Mouse (Mus musculus) heart, adult 18-20 months (tissue): ENCODE data around the gene Psmc4. TPM values are rescaled to one million over a fixed set of nuclear protein-coding genes. Genes with fewer than 3 reads are reported as not detected.

Experiments used
- total RNA-seq, 2 experiments: library from RNA; stranded (reverse); gene quantifications; 2 replicates each; pipeline ENCODE4 v1.2.3; 2021

Gene Psmc4
- total RNA-seq, 2 experiments from 2014 or later = 85.2 to 87.3 TPM

Other genes with a start within 250 kb of the Psmc4 start
- gene Zfp626, start 242.9 kb downstream of the Psmc4 start, total RNA-seq = 1 to 10 TPM; 4.6 to 5.9 TPM
- gene Zfp59, start 211.5 kb downstream of the Psmc4 start, total RNA-seq = 1 to 10 TPM; 2.5 to 2.7 TPM
- gene Zfp607a, start 192.6 kb downstream of the Psmc4 start, total RNA-seq = 1 to 10 TPM; 2.2 to 3.1 TPM
- 1 to 10 TPM; 5.3 to 5.6 TPM for gene Zfp974, start 120.6 kb downstream of the Psmc4 start, total RNA-seq
- 1 to 10 TPM; 8.9 to 9.7 TPM for gene Zfp780b, start 70.9 kb downstream of the Psmc4 start, total RNA-seq
- gene Zfp850, start 36.0 kb downstream of the Psmc4 start, total RNA-seq = 1 to 10 TPM; 1.0 to 1.5 TPM
- under 1 TPM; 0.22 to 0.64 TPM for gene Fcgbp, start 21.1 kb upstream of the Psmc4 start, total RNA-seq
- not detected for gene 9530053A07Rik, start 79.4 kb upstream of the Psmc4 start, total RNA-seq
- 10 to 100 TPM; 28.9 to 32.8 TPM for gene Fbl, start 119.6 kb upstream of the Psmc4 start, total RNA-seq
- 10 to 100 TPM; 26.0 to 32.6 TPM for gene Dyrk1b, start 129.4 kb upstream of the Psmc4 start, total RNA-seq
- gene Eid2, start 217.8 kb upstream of the Psmc4 start, total RNA-seq = 10 to 100 TPM; 11.5 to 12.4 TPM
- 10 to 100 TPM; 13.9 to 15.5 TPM for gene Eid2b, start 227.6 kb upstream of the Psmc4 start, total RNA-seq
- not detected for gene Selenov, start 241.1 kb upstream of the Psmc4 start, total RNA-seq